Mouse (Mus musculus): ENCODE measurements around the gene Bcl7c. TPM values are rescaled to one million over a fixed set of nuclear protein-coding genes. Genes with fewer than 3 reads are reported as not detected.
"Not testable (repeated sequence)": the region's sequence is repeated elsewhere in the genome, so short reads cannot be mapped to it uniquely, and the experiment has no call there.

Bcl7c gene
- polyA plus RNA-seq, 1 experiment from 2014 or later: 34.5 TPM

DNA sequence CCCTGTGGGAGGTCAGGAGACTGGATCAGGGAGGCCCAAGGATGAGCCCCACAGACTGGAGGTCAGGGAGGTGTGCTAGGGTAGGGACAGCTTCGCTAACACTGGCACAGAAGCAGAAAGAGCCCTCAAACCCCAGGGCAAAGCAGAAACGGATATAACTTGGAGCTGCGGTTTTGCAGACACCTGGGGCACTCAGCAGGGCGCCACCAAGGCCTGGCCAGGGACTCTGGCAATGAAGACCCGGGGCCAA, 851 bp downstream of the Bcl7c start:
- Histone ChIP-seq H3K36me3 (ENCODE audit: control insufficient read depth, insufficient read depth, low read length) (peaks cover 4% of the 10 kb centered on the region; the same call in 1 of the 2 replicates), H3K27me3 (replicated peaks; ENCODE audit: control insufficient read depth, insufficient read depth, low read length) (no peaks in the 10 kb centered on the region), H3K4me2 (ENCODE audit: low read depth, low read length) (peak overlapping the region; percentile 79), H3K9ac (ENCODE audit: low read depth, low read length) (peak overlapping the region; percentile 83), H3K4me3 (ENCODE audit: low read length) (peak overlapping the region; percentile 74), H3K4me1 (ENCODE audit: control insufficient read depth, insufficient read depth, low read length) (peaks cover 28% of the 10 kb centered on the region), H3K9me3 (ENCODE audit: control insufficient read depth, low read length) (no peaks in the 10 kb centered on the region), H3K27ac (ENCODE audit: low read length) (peak overlapping the region; percentile 97)
- WGBS: 2% methylated on average over 5 of the region's 5 CpGs
- ATAC-seq: no peak

- Histone ChIP-seq H3K9me3 (ENCODE audit: control insufficient read depth, low read length) (no peaks in the 10 kb centered on the region), H3K9ac (ENCODE audit: low read depth, low read length) (peak overlapping the region; percentile 83), H3K27ac (ENCODE audit: low read length) (peak overlapping the region; percentile 97), H3K4me3 (ENCODE audit: low read length) (peak overlapping the region; percentile 74), H3K27me3 (replicated peaks; ENCODE audit: control insufficient read depth, insufficient read depth, low read length) (no peaks in the 10 kb centered on the region), H3K4me2 (ENCODE audit: low read depth, low read length) (peak overlapping the region; percentile 79), H3K4me1 (ENCODE audit: control insufficient read depth, insufficient read depth, low read length) (peaks cover 23% of the 10 kb centered on the region), H3K36me3 (ENCODE audit: control insufficient read depth, insufficient read depth, low read length) (peaks cover 4% of the 10 kb centered on the region; the same call in 1 of the 2 replicates)
- 26% methylated on average over 22 of the region's 22 CpGs for WGBS
- no peak for ATAC-seq
These were observed 1.4 kb downstream of the Bcl7c start for GRCm38 (mm10) chr7:127707045-127707956.

GRCm38 (mm10) chr7:127705706-127706105, 3.0 kb downstream of the Bcl7c start:
- 76% methylated on average over 4 of the region's 4 CpGs for WGBS
- H3K9me3 ChIP-seq (ENCODE audit: control insufficient read depth, low read length): no peaks in the 10 kb centered on the region
- H3K4me3 ChIP-seq (ENCODE audit: low read length): no peak overlapping the region
- ATAC-seq: no peak
- no peak overlapping the region for H3K9ac ChIP-seq (ENCODE audit: low read depth, low read length)
- H3K27me3 ChIP-seq (replicated peaks; ENCODE audit: control insufficient read depth, insufficient read depth, low read length): no peaks in the 10 kb centered on the region
- H3K36me3 ChIP-seq (ENCODE audit: control insufficient read depth, insufficient read depth, low read length): peaks cover 4% of the 10 kb centered on the region; the same call in 1 of the 2 replicates
- no peak overlapping the region for H3K4me2 ChIP-seq (ENCODE audit: low read depth, low read length)
- H3K4me1 ChIP-seq (ENCODE audit: control insufficient read depth, insufficient read depth, low read length): peaks cover 14% of the 10 kb centered on the region
- H3K27ac ChIP-seq (ENCODE audit: low read length): no peak overlapping the region

- Histone ChIP-seq H3K9me3 (ENCODE audit: control insufficient read depth, low read length) (no peaks in the 10 kb centered on the region), H3K36me3 (ENCODE audit: control insufficient read depth, insufficient read depth, low read length) (peaks cover 4% of the 10 kb centered on the region; the same call in 1 of the 2 replicates), H3K4me3 (ENCODE audit: low read length) (no peak overlapping the region), H3K4me1 (ENCODE audit: control insufficient read depth, insufficient read depth, low read length) (peaks cover 13% of the 10 kb centered on the region), H3K27me3 (replicated peaks; ENCODE audit: control insufficient read depth, insufficient read depth, low read length) (no peaks in the 10 kb centered on the region), H3K27ac (ENCODE audit: low read length) (no peak overlapping the region), H3K4me2 (ENCODE audit: low read depth, low read length) (no peak overlapping the region), H3K9ac (ENCODE audit: low read depth, low read length) (no peak overlapping the region)
- ATAC-seq: no peak
- 81% methylated on average over 6 of the region's 6 CpGs for WGBS
These were observed 4.1 kb downstream of the Bcl7c start for GRCm38 (mm10) chr7:127704598-127704997.

DNA sequence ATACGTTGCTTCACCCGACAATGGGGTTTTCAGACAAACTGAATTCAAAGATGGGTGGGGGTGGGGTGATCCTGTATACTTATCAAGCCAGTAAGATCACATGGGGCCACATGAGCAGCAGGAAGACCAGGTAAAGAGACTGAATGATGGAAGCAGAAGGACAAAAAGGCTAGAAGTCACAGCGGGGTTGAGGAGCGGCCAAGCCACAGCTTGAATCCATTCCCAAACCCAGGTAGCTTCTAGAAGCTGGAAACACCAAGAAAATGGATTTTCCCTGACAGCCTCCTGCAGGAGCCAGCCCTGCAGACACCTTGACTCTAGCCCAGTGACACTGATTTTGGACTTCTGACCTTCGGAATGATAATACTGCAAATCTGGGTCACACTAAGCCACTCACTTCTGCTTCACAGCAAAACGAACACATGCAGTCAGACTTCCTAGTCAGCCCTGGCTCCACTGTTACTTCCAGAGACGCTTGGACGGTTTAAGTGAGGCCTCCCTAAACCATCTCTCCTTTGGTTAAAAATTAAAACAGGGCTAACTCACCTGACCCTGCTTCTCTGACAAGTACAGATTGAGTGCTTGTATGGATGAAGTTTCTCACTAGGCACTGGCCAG, 5.1 kb downstream of the Bcl7c start:
- ATAC-seq: no peak
- Histone ChIP-seq H3K27ac (ENCODE audit: low read length) (no peak overlapping the region), H3K4me1 (ENCODE audit: control insufficient read depth, insufficient read depth, low read length) (peaks cover 6% of the 10 kb centered on the region), H3K4me2 (ENCODE audit: low read depth, low read length) (no peak overlapping the region), H3K9me3 (ENCODE audit: control insufficient read depth, low read length) (no peaks in the 10 kb centered on the region), H3K36me3 (ENCODE audit: control insufficient read depth, insufficient read depth, low read length) (peaks cover 4% of the 10 kb centered on the region; the same call in 1 of the 2 replicates), H3K27me3 (replicated peaks; ENCODE audit: control insufficient read depth, insufficient read depth, low read length) (no peaks in the 10 kb centered on the region), H3K9ac (ENCODE audit: low read depth, low read length) (no peak overlapping the region), H3K4me3 (ENCODE audit: low read length) (no peak overlapping the region)
- 88% methylated on average over 8 of the region's 8 CpGs for WGBS

GRCm38 (mm10) chr7:127700712-127701331, 7.9 kb downstream of the Bcl7c start:
- H3K27me3 ChIP-seq (replicated peaks; ENCODE audit: control insufficient read depth, insufficient read depth, low read length): no peaks in the 10 kb centered on the region
- 83% methylated on average over 3 of the region's 3 CpGs for WGBS
- H3K36me3 ChIP-seq (ENCODE audit: control insufficient read depth, insufficient read depth, low read length): peaks cover 4% of the 10 kb centered on the region; the same call in 1 of the 2 replicates
- H3K4me3 ChIP-seq (ENCODE audit: low read length): no peak overlapping the region
- no peak overlapping the region for H3K9ac ChIP-seq (ENCODE audit: low read depth, low read length)
- no peak for ATAC-seq
- no peaks in the 10 kb centered on the region for H3K4me1 ChIP-seq (ENCODE audit: control insufficient read depth, insufficient read depth, low read length)
- H3K27ac ChIP-seq (ENCODE audit: low read length): no peak overlapping the region
- H3K9me3 ChIP-seq (ENCODE audit: control insufficient read depth, low read length): no peaks in the 10 kb centered on the region
- no peak overlapping the region for H3K4me2 ChIP-seq (ENCODE audit: low read depth, low read length)

DNA sequence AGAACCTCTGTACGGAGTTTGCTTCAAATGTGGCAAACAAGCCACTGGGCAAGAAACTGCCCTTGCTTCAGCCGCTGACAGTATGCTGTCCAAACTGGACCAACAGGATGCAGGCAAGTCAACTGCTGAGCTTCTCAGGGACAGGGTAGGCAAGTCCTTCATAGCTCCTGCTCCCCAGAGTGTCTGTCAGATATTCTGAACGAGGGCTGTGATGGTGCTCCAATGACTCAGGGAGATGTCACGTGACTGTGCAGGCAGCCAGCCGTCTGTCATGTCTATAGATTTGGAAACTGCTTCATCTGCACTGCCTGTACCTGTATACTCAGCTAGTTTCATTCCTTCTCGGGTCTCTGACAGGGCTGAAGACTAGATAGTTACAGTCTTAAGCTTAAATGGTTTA, 9.7 kb downstream of the Bcl7c start:
- peaks cover 4% of the 10 kb centered on the region; the same call in 1 of the 2 replicates for H3K36me3 ChIP-seq (ENCODE audit: control insufficient read depth, insufficient read depth, low read length)
- 77% methylated on average over 6 of the region's 6 CpGs for WGBS
- H3K4me1 ChIP-seq (ENCODE audit: control insufficient read depth, insufficient read depth, low read length): no peaks in the 10 kb centered on the region
- no peak overlapping the region for H3K4me2 ChIP-seq (ENCODE audit: low read depth, low read length)
- no peak overlapping the region for H3K27ac ChIP-seq (ENCODE audit: low read length)
- H3K9ac ChIP-seq (ENCODE audit: low read depth, low read length): no peak overlapping the region
- no peaks in the 10 kb centered on the region for H3K27me3 ChIP-seq (replicated peaks; ENCODE audit: control insufficient read depth, insufficient read depth, low read length)
- no peak overlapping the region for H3K4me3 ChIP-seq (ENCODE audit: low read length)
- no peak for ATAC-seq
- no peaks in the 10 kb centered on the region for H3K9me3 ChIP-seq (ENCODE audit: control insufficient read depth, low read length)

- not testable (repeated sequence) for H3K27me3 ChIP-seq (replicated peaks; ENCODE audit: control insufficient read depth, insufficient read depth, low read length); H3K27ac ChIP-seq (ENCODE audit: low read length); H3K9me3 ChIP-seq (ENCODE audit: control insufficient read depth, low read length); H3K4me1 ChIP-seq (ENCODE audit: control insufficient read depth, insufficient read depth, low read length); H3K36me3 ChIP-seq (ENCODE audit: control insufficient read depth, insufficient read depth, low read length); H3K4me2 ChIP-seq (ENCODE audit: low read depth, low read length); H3K9ac ChIP-seq (ENCODE audit: low read depth, low read length); H3K4me3 ChIP-seq (ENCODE audit: low read length); ATAC-seq
- WGBS: 91% methylated on average over 7 of the region's 7 CpGs
These were observed 15.0 kb downstream of the Bcl7c start for GRCm38 (mm10) chr7:127693730-127694129.

- 95% methylated on average over 8 of the region's 8 CpGs for WGBS
- Histone ChIP-seq H3K4me2 (ENCODE audit: low read depth, low read length) (no peak overlapping the region), H3K27me3 (replicated peaks; ENCODE audit: control insufficient read depth, insufficient read depth, low read length) (no peaks in the 10 kb centered on the region), H3K9me3 (ENCODE audit: control insufficient read depth, low read length) (no peaks in the 10 kb centered on the region), H3K4me1 (ENCODE audit: control insufficient read depth, insufficient read depth, low read length) (peaks cover 5% of the 10 kb centered on the region; the same call in 1 of the 2 replicates), H3K9ac (ENCODE audit: low read depth, low read length) (no peak overlapping the region), H3K27ac (ENCODE audit: low read length) (no peak overlapping the region), H3K36me3 (ENCODE audit: control insufficient read depth, insufficient read depth, low read length) (no peaks in the 10 kb centered on the region), H3K4me3 (ENCODE audit: low read length) (no peak overlapping the region)
- no peak for ATAC-seq
These were observed 15.4 kb downstream of the Bcl7c start for GRCm38 (mm10) chr7:127693290-127693689.
